Mouse (Mus musculus) heart, postnatal 0 days (tissue): ENCODE results near the gene Lhx4.
A peak's percentile ranks its signal among the peaks of the same experiment; 100 is the strongest.

ENCODE experiments used
- CTCF ChIP-seq: IDR thresholded peaks from 2 replicates; pipeline ENCODE4 v1.5.1; 2016; ENCODE audit warnings: antibody characterized with exemption, control low read depth, low read depth
- EP300 ChIP-seq: IDR thresholded peaks from 2 replicates; pipeline ENCODE4 v1.6.1; 2016; ENCODE audit warnings: antibody characterized with exemption, low read depth

DNA sequence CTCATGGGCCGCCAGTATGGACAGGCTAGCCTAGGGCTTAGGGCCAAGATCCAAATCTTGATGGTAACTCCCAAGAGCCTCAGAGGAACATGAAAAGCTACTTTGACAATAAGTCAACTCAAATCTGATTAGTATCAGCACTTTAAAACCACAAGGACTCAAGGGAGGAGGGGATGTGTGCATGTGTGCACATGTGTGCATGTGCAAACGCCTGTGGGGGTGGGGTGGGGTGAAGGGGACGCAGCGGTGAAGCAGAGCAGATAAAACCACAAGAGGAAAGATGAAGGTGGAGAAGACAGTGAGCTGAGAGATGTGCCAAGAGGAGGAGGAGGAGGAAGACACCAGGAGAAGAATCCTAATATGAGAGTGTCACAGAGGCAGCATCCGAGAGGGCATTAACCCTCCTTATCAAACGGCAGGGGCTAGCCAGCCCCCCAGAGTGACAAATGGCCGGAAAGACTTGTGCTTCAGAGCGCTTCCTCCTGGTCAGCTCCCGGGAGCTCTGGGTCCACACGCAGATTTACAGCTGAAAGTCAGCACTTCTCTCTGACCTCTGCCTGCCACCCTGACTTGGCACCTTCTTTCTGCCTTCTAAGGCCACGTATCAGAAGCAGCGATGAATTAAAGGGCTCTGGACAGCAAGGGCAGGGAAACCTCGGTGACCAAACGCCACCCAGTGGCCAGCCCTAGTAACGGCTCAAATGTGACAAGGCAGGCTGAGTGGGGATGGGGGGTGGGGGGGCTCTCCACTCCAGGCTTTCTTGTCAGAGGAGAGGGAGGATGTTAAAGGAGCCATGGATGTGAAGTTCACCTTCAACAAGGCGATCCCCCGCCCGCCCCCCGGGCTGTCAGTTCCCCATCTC is 33.1 kb upstream of the Lhx4 start:
- peak; percentile 83 for TF ChIP-seq CTCF
- TF ChIP-seq EP300 = no peak
